Mouse (Mus musculus): Measurements from ENCODE around the gene Acta2. TPM values are rescaled to one million over a fixed set of nuclear protein-coding genes. Genes with fewer than 3 reads are reported as not detected.

Acta2 gene
- polyA plus RNA-seq, 1 experiment from 2014 or later, result 2,414 TPM

DNA sequence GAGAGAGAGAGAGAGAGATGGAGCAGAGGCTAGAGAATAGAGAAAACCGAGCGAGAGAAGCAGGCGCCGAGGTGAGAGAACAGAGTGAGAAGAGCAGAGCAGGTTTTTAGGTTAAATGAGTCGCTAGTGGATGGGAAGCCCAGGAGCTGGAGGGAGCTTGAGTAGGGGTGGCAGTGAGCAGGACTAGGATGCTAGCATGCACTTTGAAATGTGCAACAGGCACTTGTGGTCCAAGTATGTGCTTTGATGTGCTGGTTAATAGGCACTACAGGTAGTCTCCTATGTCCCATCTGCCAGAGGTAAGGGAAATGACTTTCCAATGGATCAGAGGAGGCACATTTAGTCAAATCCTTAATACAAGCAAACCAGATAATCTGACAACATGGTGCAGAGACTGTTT lies 36.6 kb upstream of the Acta2 start:
- Histone ChIP-seq H3K4me1 (ENCODE audit: control insufficient read depth, insufficient read depth, low read length) (peaks cover 5% of the 10 kb centered on the region; the same call in 1 of the 2 replicates), H3K9me3 (ENCODE audit: control insufficient read depth, low read depth, low read length) (no peaks in the 10 kb centered on the region), H3K36me3 (ENCODE audit: control insufficient read depth, insufficient read depth, low read length) (no peaks in the 10 kb centered on the region), H3K9ac (replicated peaks; ENCODE audit: low read depth, low read length) (no peak overlapping the region), H3K27ac (ENCODE audit: low read length) (no peak overlapping the region), H3K27me3 (ENCODE audit: control insufficient read depth, insufficient read depth, low read length) (no peaks in the 10 kb centered on the region), H3K4me2 (replicated peaks; ENCODE audit: low read depth, low read length) (no peak overlapping the region), H3K4me3 (ENCODE audit: low read depth, low read length) (no peak overlapping the region)
- ATAC-seq (ENCODE audit: insufficient number of reproducible peaks, insufficient read depth, low FRiP score, low read depth), result no peak
- WGBS, result 72% methylated on average over 5 of the region's 5 CpGs

DNA sequence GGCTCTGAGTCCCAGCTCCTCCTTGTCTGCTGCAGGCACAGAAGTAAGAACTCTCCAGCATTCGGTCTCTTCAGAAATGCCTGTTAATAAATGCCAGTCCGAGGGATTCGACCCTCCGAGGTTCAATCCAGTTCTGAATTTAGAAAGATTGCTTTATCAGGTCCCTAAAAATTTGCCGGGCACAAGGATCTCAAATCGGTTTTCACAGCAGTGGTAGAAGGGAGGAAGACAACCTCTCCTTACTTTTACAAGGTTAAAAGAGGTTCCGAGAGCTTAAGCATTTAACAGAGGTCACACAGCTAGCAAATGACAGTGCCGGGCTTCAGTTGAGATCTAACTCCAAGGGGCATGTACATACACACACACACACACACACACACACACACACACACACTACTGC lies 36.0 kb upstream of the Acta2 start:
- Histone ChIP-seq H3K4me2 (replicated peaks; ENCODE audit: low read depth, low read length) (peak overlapping the region; percentile 92), H3K36me3 (ENCODE audit: control insufficient read depth, insufficient read depth, low read length) (no peaks in the 10 kb centered on the region), H3K4me1 (ENCODE audit: control insufficient read depth, insufficient read depth, low read length) (peaks cover 5% of the 10 kb centered on the region; the same call in 1 of the 2 replicates), H3K4me3 (ENCODE audit: low read depth, low read length) (peak overlapping the region; percentile 43; the same call in 1 of the 2 replicates), H3K27ac (ENCODE audit: low read length) (no peak overlapping the region), H3K9ac (replicated peaks; ENCODE audit: low read depth, low read length) (no peak overlapping the region), H3K27me3 (ENCODE audit: control insufficient read depth, insufficient read depth, low read length) (no peaks in the 10 kb centered on the region), H3K9me3 (ENCODE audit: control insufficient read depth, low read depth, low read length) (no peaks in the 10 kb centered on the region)
- 56% methylated on average over 8 of the region's 8 CpGs for WGBS
- no peak for ATAC-seq (ENCODE audit: insufficient number of reproducible peaks, insufficient read depth, low FRiP score, low read depth)

DNA sequence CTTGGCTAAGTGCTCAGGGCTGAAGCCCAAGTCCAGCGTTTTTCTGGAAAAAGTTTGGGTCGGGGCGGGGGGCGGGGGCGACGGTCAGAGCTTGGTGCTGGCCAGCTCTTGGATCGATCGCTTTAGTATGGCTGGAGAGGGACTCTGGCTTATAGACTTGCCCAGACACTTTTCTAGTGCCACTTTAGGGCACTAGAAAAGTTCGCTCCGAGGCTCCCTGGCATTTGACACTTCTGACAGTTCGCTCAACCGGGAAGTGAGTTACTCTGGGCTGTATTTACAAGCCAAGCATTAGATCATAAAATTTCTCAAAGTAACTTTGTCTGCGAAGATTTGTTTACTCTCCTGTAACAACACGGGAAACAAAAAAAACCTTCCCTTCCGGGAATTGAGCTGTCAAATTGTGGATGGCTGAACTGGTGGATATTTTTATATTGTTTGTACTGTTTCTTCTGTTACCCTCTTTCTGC lies 35.5 kb upstream of the Acta2 start:
- Histone ChIP-seq H3K27me3 (ENCODE audit: control insufficient read depth, insufficient read depth, low read length) (no peaks in the 10 kb centered on the region), H3K9me3 (ENCODE audit: control insufficient read depth, low read depth, low read length) (no peaks in the 10 kb centered on the region), H3K4me3 (ENCODE audit: low read depth, low read length) (peak overlapping the region; percentile 43), H3K36me3 (ENCODE audit: control insufficient read depth, insufficient read depth, low read length) (no peaks in the 10 kb centered on the region), H3K27ac (ENCODE audit: low read length) (no peak overlapping the region), H3K4me1 (ENCODE audit: control insufficient read depth, insufficient read depth, low read length) (peaks cover 5% of the 10 kb centered on the region; the same call in 1 of the 2 replicates), H3K9ac (replicated peaks; ENCODE audit: low read depth, low read length) (peak overlapping the region; percentile 33), H3K4me2 (replicated peaks; ENCODE audit: low read depth, low read length) (peak overlapping the region; percentile 92)
- ATAC-seq (ENCODE audit: insufficient number of reproducible peaks, insufficient read depth, low FRiP score, low read depth), result peak; percentile 42; the same call in 1 of the 2 replicates
- 8% methylated on average over 15 of the region's 15 CpGs for WGBS

DNA sequence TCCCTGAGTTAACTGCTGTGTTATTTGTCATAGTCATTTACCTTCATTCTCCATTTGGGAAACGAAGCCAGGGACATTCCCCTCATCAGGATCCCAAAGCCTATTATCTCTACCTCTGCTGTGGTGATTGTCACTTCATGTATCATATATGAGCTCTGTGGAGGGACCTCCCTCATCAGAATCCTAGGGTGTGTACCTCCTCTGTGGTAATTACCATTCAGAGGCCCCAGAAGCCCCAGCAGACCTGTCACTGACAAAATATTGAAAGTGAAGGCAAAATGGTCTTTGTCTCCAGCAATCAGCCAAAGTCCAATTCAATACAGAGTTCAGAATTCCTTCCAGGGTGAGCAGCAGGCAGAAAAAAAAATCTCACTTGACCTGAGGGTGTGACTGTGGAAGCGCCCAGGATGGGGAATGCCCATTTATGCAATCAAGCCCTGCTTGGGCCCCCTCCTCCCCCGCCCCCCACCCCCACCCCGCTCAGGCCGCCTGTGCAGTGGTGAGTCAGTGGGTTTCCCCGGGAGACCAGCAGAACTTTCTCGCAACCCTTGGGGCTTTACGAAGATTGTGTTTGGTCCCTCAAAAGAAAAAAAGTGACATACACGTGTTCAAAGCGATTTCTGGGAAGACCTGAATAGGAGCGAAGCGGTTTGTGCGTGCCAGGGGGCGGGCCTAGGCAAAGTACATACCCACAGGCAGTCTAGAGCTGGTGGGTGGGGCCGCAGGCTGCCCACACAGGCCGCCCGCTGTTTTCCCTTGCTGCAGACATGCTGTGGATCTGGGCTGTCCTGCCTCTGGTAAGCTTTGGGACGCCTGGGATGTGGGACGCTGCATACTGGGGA lies 34.8 kb upstream of the Acta2 start, which contains the start of gene Fas:
TSS of gene Fas (plus strand) at position 719 of the 842 bp plus-strand sequence.
- Histone ChIP-seq H3K4me3 (ENCODE audit: low read depth, low read length) (peak within 1 kb of the TSS; percentile 43), H3K36me3 (ENCODE audit: control insufficient read depth, insufficient read depth, low read length) (no peaks in the 10 kb centered on the region), H3K9ac (replicated peaks; ENCODE audit: low read depth, low read length) (peak within 1 kb of the TSS; percentile 33), H3K9me3 (ENCODE audit: control insufficient read depth, low read depth, low read length) (no peaks in the 10 kb centered on the region), H3K4me2 (replicated peaks; ENCODE audit: low read depth, low read length) (peak within 1 kb of the TSS; percentile 92), H3K27ac (ENCODE audit: low read length) (no peak within 1 kb of the TSS), H3K27me3 (ENCODE audit: control insufficient read depth, insufficient read depth, low read length) (no peaks in the 10 kb centered on the region), H3K4me1 (ENCODE audit: control insufficient read depth, insufficient read depth, low read length) (peaks cover 5% of the 10 kb centered on the region; the same call in 1 of the 2 replicates)
- peak; percentile 87 for ATAC-seq (ENCODE audit: insufficient number of reproducible peaks, insufficient read depth, low FRiP score, low read depth)
- WGBS, result 4% methylated on average over 19 of the region's 19 CpGs

DNA sequence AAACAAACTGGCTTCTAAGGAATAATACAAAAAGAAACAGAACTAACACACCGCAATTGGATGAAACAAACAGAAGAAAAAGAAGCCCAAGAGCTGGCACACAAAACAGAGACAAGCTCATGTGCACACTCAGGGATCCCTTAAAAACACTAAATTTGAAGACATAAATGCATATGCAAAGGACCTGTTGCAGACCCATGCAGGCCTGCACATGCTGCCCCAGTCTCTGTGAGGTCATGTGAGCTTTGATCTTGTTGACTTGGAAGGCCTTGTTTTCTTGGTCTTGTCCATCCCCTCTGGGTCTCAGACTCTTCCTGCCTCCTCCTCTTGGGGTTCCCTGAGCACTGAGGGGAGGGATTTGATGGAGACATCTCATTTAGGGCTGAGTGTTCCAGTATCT lies 33.3 kb upstream of the Acta2 start:
- Histone ChIP-seq H3K9ac (replicated peaks; ENCODE audit: low read depth, low read length) (no peak overlapping the region), H3K27me3 (ENCODE audit: control insufficient read depth, insufficient read depth, low read length) (no peaks in the 10 kb centered on the region), H3K4me1 (ENCODE audit: control insufficient read depth, insufficient read depth, low read length) (peaks cover 5% of the 10 kb centered on the region; the same call in 1 of the 2 replicates), H3K4me3 (ENCODE audit: low read depth, low read length) (no peak overlapping the region), H3K9me3 (ENCODE audit: control insufficient read depth, low read depth, low read length) (no peaks in the 10 kb centered on the region), H3K4me2 (replicated peaks; ENCODE audit: low read depth, low read length) (no peak overlapping the region), H3K27ac (ENCODE audit: low read length) (no peak overlapping the region), H3K36me3 (ENCODE audit: control insufficient read depth, insufficient read depth, low read length) (no peaks in the 10 kb centered on the region)
- no peak for ATAC-seq (ENCODE audit: insufficient number of reproducible peaks, insufficient read depth, low FRiP score, low read depth)
- WGBS, result 90% methylated on average over 1 of the region's 1 CpGs

DNA sequence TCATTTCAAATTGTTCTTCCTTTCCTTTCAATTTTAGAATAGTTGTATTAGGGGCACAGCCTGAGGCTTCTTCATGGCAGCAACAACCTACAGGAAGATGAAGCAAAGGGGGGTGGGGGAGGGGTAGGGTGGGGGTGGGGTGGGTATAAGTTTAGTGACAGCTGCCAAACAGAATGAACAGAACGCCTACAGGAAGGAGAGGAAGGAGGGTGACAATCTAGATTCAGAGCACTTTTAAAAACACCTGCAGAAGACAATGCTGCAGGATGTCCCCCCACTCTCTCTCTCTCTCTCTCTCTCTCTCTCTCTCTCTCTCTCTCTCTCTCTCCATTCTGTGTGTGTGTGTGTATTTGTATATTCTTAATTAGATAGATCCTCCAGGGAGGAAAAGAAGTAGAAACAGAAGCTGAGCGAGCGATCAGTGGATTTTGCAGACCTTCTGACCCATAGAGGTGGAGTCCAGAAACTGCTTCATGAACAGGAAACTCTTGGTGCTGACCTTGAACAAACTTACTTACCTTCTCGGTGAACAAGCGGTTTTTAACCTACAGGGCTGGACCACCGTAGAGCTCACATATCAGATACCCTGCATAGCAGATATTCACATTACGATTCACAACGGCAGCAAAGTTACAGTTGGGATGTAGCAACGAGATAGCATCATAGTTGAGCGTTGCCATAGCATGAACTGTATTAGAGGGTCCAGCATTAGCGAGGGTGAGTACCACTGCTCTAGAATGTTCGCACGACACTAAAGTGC lies 32.4 kb upstream of the Acta2 start:
- Histone ChIP-seq H3K27me3 (ENCODE audit: control insufficient read depth, insufficient read depth, low read length) (no peaks in the 10 kb centered on the region), H3K9ac (replicated peaks; ENCODE audit: low read depth, low read length) (no peak overlapping the region), H3K4me3 (ENCODE audit: low read depth, low read length) (no peak overlapping the region), H3K27ac (ENCODE audit: low read length) (no peak overlapping the region), H3K9me3 (ENCODE audit: control insufficient read depth, low read depth, low read length) (no peaks in the 10 kb centered on the region), H3K4me2 (replicated peaks; ENCODE audit: low read depth, low read length) (no peak overlapping the region), H3K4me1 (ENCODE audit: control insufficient read depth, insufficient read depth, low read length) (peaks cover 5% of the 10 kb centered on the region; the same call in 1 of the 2 replicates), H3K36me3 (ENCODE audit: control insufficient read depth, insufficient read depth, low read length) (no peaks in the 10 kb centered on the region)
- 76% methylated on average over 13 of the region's 13 CpGs for WGBS
- ATAC-seq (ENCODE audit: insufficient number of reproducible peaks, insufficient read depth, low FRiP score, low read depth), result no peak

DNA sequence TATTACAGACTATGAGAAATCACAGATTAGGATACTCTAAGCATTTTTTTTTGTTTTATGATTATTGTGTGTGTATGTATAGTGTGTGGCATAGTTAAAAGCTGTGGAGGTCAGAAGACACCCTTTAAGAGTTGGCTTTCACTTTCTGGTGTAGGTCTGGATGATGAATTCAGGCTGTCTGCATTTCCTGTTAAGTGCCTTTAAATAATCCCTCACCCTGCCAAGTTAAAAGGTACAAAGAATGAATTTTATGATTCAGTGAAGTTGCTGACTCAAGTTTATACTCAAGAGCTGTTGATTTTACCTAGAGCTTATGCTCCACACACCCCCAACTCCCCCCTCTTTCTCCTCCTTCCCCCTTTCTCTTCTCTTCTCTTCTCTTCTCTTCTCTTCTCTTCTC lies 31.8 kb upstream of the Acta2 start:
- Histone ChIP-seq H3K27ac (ENCODE audit: low read length) (no peak overlapping the region), H3K27me3 (ENCODE audit: control insufficient read depth, insufficient read depth, low read length) (no peaks in the 10 kb centered on the region), H3K9ac (replicated peaks; ENCODE audit: low read depth, low read length) (no peak overlapping the region), H3K4me3 (ENCODE audit: low read depth, low read length) (no peak overlapping the region), H3K9me3 (ENCODE audit: control insufficient read depth, low read depth, low read length) (no peaks in the 10 kb centered on the region), H3K4me1 (ENCODE audit: control insufficient read depth, insufficient read depth, low read length) (peaks cover 5% of the 10 kb centered on the region; the same call in 1 of the 2 replicates), H3K36me3 (ENCODE audit: control insufficient read depth, insufficient read depth, low read length) (no peaks in the 10 kb centered on the region), H3K4me2 (replicated peaks; ENCODE audit: low read depth, low read length) (no peak overlapping the region)
- no peak for ATAC-seq (ENCODE audit: insufficient number of reproducible peaks, insufficient read depth, low FRiP score, low read depth)

DNA sequence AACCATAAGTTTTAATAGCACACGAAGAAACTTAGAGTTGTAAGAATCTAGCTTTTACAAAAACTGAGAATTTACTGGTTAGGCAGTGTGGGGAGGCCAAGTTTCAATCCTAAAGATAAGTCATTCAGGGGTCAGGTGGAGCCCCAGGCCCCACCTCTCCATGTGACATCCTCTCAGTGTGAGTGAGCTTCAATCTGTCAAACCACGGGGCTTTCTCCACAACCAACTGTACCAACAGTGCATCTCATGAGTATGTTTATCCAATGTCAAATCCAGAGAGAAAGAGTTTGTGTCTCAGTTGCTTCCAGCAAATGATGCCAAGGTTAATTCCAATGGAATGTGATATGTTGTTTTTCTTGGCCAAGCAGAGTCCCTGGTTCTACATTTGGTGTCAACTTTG lies 29.4 kb upstream of the Acta2 start:
- no peaks in the 10 kb centered on the region for H3K27me3 ChIP-seq (ENCODE audit: control insufficient read depth, insufficient read depth, low read length)
- no peak for ATAC-seq (ENCODE audit: insufficient number of reproducible peaks, insufficient read depth, low FRiP score, low read depth)
- no peak overlapping the region for H3K27ac ChIP-seq (ENCODE audit: low read length)
- H3K4me2 ChIP-seq (replicated peaks; ENCODE audit: low read depth, low read length), result no peak overlapping the region
- H3K4me3 ChIP-seq (ENCODE audit: low read depth, low read length), result no peak overlapping the region
- no peak overlapping the region for H3K9ac ChIP-seq (replicated peaks; ENCODE audit: low read depth, low read length)
- no peaks in the 10 kb centered on the region for H3K9me3 ChIP-seq (ENCODE audit: control insufficient read depth, low read depth, low read length)
- H3K4me1 ChIP-seq (ENCODE audit: control insufficient read depth, insufficient read depth, low read length), result 0 out of 2 replicates have a peak, but pooled peaks cover under 1% of the 10 kb centered on the region
- no peaks in the 10 kb centered on the region for H3K36me3 ChIP-seq (ENCODE audit: control insufficient read depth, insufficient read depth, low read length)
- 35% methylated on average over 2 of the region's 2 CpGs for WGBS
